11 mouse cellular contexts compared by ENCODE assay signal in the genomic region with DNA sequence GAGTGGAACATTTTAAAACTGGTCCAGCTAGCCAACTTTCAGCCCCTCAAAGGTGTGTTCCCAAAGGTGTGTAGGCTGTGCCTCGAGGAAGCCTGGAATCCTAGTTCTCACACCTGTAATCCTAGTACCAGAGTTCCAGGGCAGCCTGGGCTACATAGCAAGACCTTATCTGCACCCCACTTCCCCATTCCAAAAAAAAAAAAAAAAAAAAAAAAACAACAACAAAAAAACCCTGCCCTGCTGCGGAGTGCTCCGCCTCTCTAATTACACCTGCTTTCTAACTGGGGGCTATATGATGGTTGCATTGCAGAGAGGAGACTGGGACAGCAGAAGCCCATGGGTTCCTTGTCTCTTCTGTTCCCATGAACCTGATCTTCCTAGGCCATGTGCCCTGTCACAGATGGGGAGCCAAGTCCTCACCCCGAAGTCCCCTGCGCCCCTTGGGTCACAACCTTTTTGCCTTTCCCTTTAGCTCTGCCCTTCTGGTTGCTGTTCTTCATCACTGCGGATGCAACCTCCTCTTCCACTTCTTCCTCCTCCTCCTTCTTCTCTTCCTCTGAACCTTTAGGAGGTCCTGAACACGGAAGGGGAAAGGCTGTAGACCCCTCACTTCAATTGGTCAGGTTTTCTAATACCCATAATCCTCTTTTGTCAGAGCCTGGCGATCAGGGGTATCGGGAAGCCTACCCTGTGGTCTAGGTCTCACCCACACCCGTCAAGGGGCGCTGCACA. TPM values are rescaled to one million over a fixed set of nuclear protein-coding genes. Genes with fewer than 3 reads are reported as not detected.
DNase-seq lines count a peak whose midpoint lies in the region; ATAC-seq and TF ChIP-seq lines count a peak whose summit lies in the region.
"Had no signal": no experiment of that assay in that cellular context is flagged by ENCODE, and none has a peak within 500 bp of the region (broad histone marks: within the 10 kb centered on the region; RNA-seq: fewer than 3 reads in every experiment).

No protein-coding gene starts in this region.

- H3K4me3 ChIP-seq in heart, embryonic 15.5 days = peak overlapping the region; percentile 45
- peak overlapping the region; percentile 26 for H3K4me3 ChIP-seq in embryonic facial prominence, embryonic 11.5 days (ENCODE audit: low read depth, low read length)
- peak overlapping the region; percentile 28 for H3K4me3 ChIP-seq in hindbrain, postnatal 0 days (ENCODE audit: low read length)
- peak overlapping the region; percentile 22 for H3K4me3 ChIP-seq in midbrain, embryonic 16.5 days (ENCODE audit: low read depth, low read length)

- peaks cover 31% of the 10 kb centered on the region for H3K4me1 ChIP-seq in heart, embryonic 15.5 days (replicated peaks)
- H3K4me1 ChIP-seq in embryonic facial prominence, embryonic 11.5 days (ENCODE audit: control insufficient read depth, insufficient read depth, low read length) = peaks cover 6% of the 10 kb centered on the region
- H3K4me1 ChIP-seq in hindbrain, postnatal 0 days (ENCODE audit: insufficient read depth, low read length) = no peaks in the 10 kb centered on the region; the same call in 1 of the 2 replicates
- H3K4me1 ChIP-seq in midbrain, embryonic 16.5 days (ENCODE audit: control insufficient read depth, insufficient read depth, low read length) = peaks cover 17% of the 10 kb centered on the region

- peaks cover 72% of the 10 kb centered on the region for H3K27me3 ChIP-seq in heart, embryonic 15.5 days
- H3K27me3 ChIP-seq in embryonic facial prominence, embryonic 11.5 days (ENCODE audit: control insufficient read depth, insufficient read depth, low read length) = peaks cover 34% of the 10 kb centered on the region
- peaks cover 30% of the 10 kb centered on the region for H3K27me3 ChIP-seq in hindbrain, postnatal 0 days (ENCODE audit: insufficient read depth, low read length)
- peaks cover 47% of the 10 kb centered on the region for H3K27me3 ChIP-seq in midbrain, embryonic 16.5 days (ENCODE audit: control insufficient read depth, insufficient read depth, low read depth, low read length)

- peak overlapping the region; percentile 65 for H3K4me2 ChIP-seq in heart, embryonic 15.5 days
- H3K4me2 ChIP-seq in embryonic facial prominence, embryonic 11.5 days (ENCODE audit: low read depth, low read length) = peak overlapping the region; percentile 33
- peak overlapping the region; percentile 54 for H3K4me2 ChIP-seq in hindbrain, postnatal 0 days (ENCODE audit: low read depth, low read length)
- peak overlapping the region; percentile 51 for H3K4me2 ChIP-seq in midbrain, embryonic 16.5 days (ENCODE audit: low read length)

- no peaks in the 10 kb centered on the region for H3K36me3 ChIP-seq in heart, embryonic 15.5 days
- no peaks in the 10 kb centered on the region for H3K36me3 ChIP-seq in embryonic facial prominence, embryonic 11.5 days (replicated peaks; ENCODE audit: control insufficient read depth, insufficient read depth, low read depth, low read length)
- no peaks in the 10 kb centered on the region for H3K36me3 ChIP-seq in hindbrain, postnatal 0 days (ENCODE audit: insufficient read depth, low read length)
- no peaks in the 10 kb centered on the region for H3K36me3 ChIP-seq in midbrain, embryonic 16.5 days (ENCODE audit: control insufficient read depth, insufficient read depth, low read length)

- peak overlapping the region; percentile 15; the same call in 1 of the 2 replicates for H3K9ac ChIP-seq in heart, embryonic 15.5 days
- H3K9ac ChIP-seq in embryonic facial prominence, embryonic 11.5 days (replicated peaks; ENCODE audit: low read length) = peak overlapping the region; percentile 43
- no peak overlapping the region for H3K9ac ChIP-seq in hindbrain, postnatal 0 days (replicated peaks; ENCODE audit: low read length)
- H3K9ac ChIP-seq in midbrain, embryonic 16.5 days (ENCODE audit: low read depth, low read length) = no peak overlapping the region

- TF ChIP-seq CTCF in hindbrain, postnatal 0 days (IDR thresholded peaks at IDR 0.05; ENCODE audit: low read depth) = no peak; the same call in 1 of the 2 replicates

- H3K9me3 ChIP-seq in heart, embryonic 15.5 days (replicated peaks) = no peaks in the 10 kb centered on the region
- no peaks in the 10 kb centered on the region for H3K9me3 ChIP-seq in embryonic facial prominence, embryonic 11.5 days (replicated peaks; ENCODE audit: control insufficient read depth, low read length)
- no peaks in the 10 kb centered on the region for H3K9me3 ChIP-seq in hindbrain, postnatal 0 days (ENCODE audit: low read length)
- H3K9me3 ChIP-seq in midbrain, embryonic 16.5 days (replicated peaks; ENCODE audit: control insufficient read depth, low read length, poor library complexity, severe bottlenecking) = no peaks in the 10 kb centered on the region

- ATAC-seq in heart, embryonic 15.5 days (replicated peaks; ENCODE audit: insufficient number of reproducible peaks, insufficient read depth, low FRiP score, low read depth) = no peak
- no peak for ATAC-seq in embryonic facial prominence, embryonic 11.5 days (replicated peaks; ENCODE audit: insufficient number of reproducible peaks, low FRiP score, low TSS enrichment, low read depth)
- ATAC-seq in hindbrain, postnatal 0 days = no peak
- ATAC-seq in midbrain, embryonic 16.5 days = no peak

- 39% methylated on average over 11 of the region's 11 CpGs for WGBS in heart, embryonic 15.5 days
- WGBS in embryonic facial prominence, embryonic 11.5 days = 29% methylated on average over 11 of the region's 11 CpGs
- 39% methylated on average over 11 of the region's 11 CpGs for WGBS in hindbrain, postnatal 0 days
- WGBS in midbrain, embryonic 16.5 days = 40% methylated on average over 11 of the region's 11 CpGs

- intact Hi-C loops in heart, postnatal 14 days (cut with DNase I) = no loop called here

- no peak overlapping the region for H3K27ac ChIP-seq in heart, embryonic 15.5 days
- no peak overlapping the region for H3K27ac ChIP-seq in embryonic facial prominence, embryonic 11.5 days (replicated peaks; ENCODE audit: low read depth, low read length)
- no peak overlapping the region for H3K27ac ChIP-seq in hindbrain, postnatal 0 days
- no peak overlapping the region for H3K27ac ChIP-seq in midbrain, embryonic 16.5 days (ENCODE audit: low read length)

- DNase-seq in heart, postnatal 14 days = no peak
- no peak for DNase-seq in embryonic facial prominence, embryonic 11.5 days (ENCODE audit: low spot score)
- DNase-seq in hindbrain, postnatal 0 days (ENCODE audit: low spot score) = no peak
- DNase-seq in urinary bladder, postnatal 4 days (ENCODE audit: low spot score in 2 of 2) = no peak
- DNase-seq in thymus, postnatal 4 days = no peak
- DNase-seq in left cerebral cortex, adult 9 months (ENCODE audit: low spot score in 2 of 2) = no peak
- DNase-seq: adrenal gland, postnatal 36 days; kidney, adult 11 months; left cerebral cortex, postnatal 4 days had no signal

RNA-seq across cellular contexts. Expression of a gene that starts 2.9 kb away (rescaled TPM):
- polyA plus RNA-seq in heart, embryonic 15.5 days (2015; fragmentation: Nextera tagmentation; extraction: Ambion mirVana) = 2.6 and 4.3 TPM in 2 replicates
- total RNA-seq in heart, postnatal 14 days (2021) = under 1 TPM; 0.41 TPM
- polyA plus RNA-seq in embryonic facial prominence, embryonic 11.5 days (2014; fragmentation: Nextera tagmentation; extraction: Ambion mirVana) = 3.4 and 3.6 TPM in 2 replicates
- 1.4 TPM in 1 of 2 replicates, not detected in the other for total RNA-seq in hindbrain, postnatal 0 days (2014; rRNA removed)
- 1.8 and 2.0 TPM in 2 replicates for polyA plus RNA-seq in hindbrain, postnatal 0 days (2015; fragmentation: Nextera tagmentation; extraction: Ambion mirVana)
- 1.4 and 1.7 TPM in 2 replicates for polyA plus RNA-seq in midbrain, embryonic 16.5 days (2015; fragmentation: Nextera tagmentation; extraction: Ambion mirVana)

RNA-seq across cellular contexts. Expression of a gene that starts 11.5 kb away (rescaled TPM):
- polyA plus RNA-seq in heart, embryonic 15.5 days (2015; fragmentation: Nextera tagmentation; extraction: Ambion mirVana) = 5.3 and 6.6 TPM in 2 replicates
- total RNA-seq in heart, postnatal 14 days (2021) = 10 to 100 TPM; 12.3 to 19.2 TPM
- 8.6 and 9.0 TPM in 2 replicates for polyA plus RNA-seq in embryonic facial prominence, embryonic 11.5 days (2014; fragmentation: Nextera tagmentation; extraction: Ambion mirVana)
- total RNA-seq in hindbrain, postnatal 0 days (2014; rRNA removed) = 6.5 and 9.4 TPM in 2 replicates
- polyA plus RNA-seq in hindbrain, postnatal 0 days (2015; fragmentation: Nextera tagmentation; extraction: Ambion mirVana) = 1.3 and 1.7 TPM in 2 replicates
- 1.3 and 1.4 TPM in 2 replicates for polyA plus RNA-seq in midbrain, embryonic 16.5 days (2015; fragmentation: Nextera tagmentation; extraction: Ambion mirVana)

RNA-seq across cellular contexts. Expression of a gene that starts 33.8 kb away (rescaled TPM):
- polyA plus RNA-seq in heart, embryonic 15.5 days (2015; fragmentation: Nextera tagmentation; extraction: Ambion mirVana) = 305 and 312 TPM in 2 replicates
- total RNA-seq in heart, postnatal 14 days (2021) = 100 to 1,000 TPM; 411 to 471 TPM
- 562 and 613 TPM in 2 replicates for polyA plus RNA-seq in embryonic facial prominence, embryonic 11.5 days (2014; fragmentation: Nextera tagmentation; extraction: Ambion mirVana)
- total RNA-seq in hindbrain, postnatal 0 days (2014; rRNA removed) = 699 and 1,071 TPM in 2 replicates
- 337 and 355 TPM in 2 replicates for polyA plus RNA-seq in hindbrain, postnatal 0 days (2015; fragmentation: Nextera tagmentation; extraction: Ambion mirVana)
- 304 and 312 TPM in 2 replicates for polyA plus RNA-seq in midbrain, embryonic 16.5 days (2015; fragmentation: Nextera tagmentation; extraction: Ambion mirVana)

RNA-seq across cellular contexts. Expression of a gene that starts 48.8 kb away (rescaled TPM):
- 18.8 and 25.3 TPM in 2 replicates for polyA plus RNA-seq in heart, embryonic 15.5 days (2015; fragmentation: Nextera tagmentation; extraction: Ambion mirVana)
- 10 to 100 TPM; 12.8 to 14.2 TPM for total RNA-seq in heart, postnatal 14 days (2021)
- 18.8 and 21.2 TPM in 2 replicates for polyA plus RNA-seq in embryonic facial prominence, embryonic 11.5 days (2014; fragmentation: Nextera tagmentation; extraction: Ambion mirVana)
- total RNA-seq in hindbrain, postnatal 0 days (2014; rRNA removed) = 38.7 and 46.5 TPM in 2 replicates
- polyA plus RNA-seq in hindbrain, postnatal 0 days (2015; fragmentation: Nextera tagmentation; extraction: Ambion mirVana) = 23.6 and 27.2 TPM in 2 replicates
- polyA plus RNA-seq in midbrain, embryonic 16.5 days (2015; fragmentation: Nextera tagmentation; extraction: Ambion mirVana) = 25.2 and 26.3 TPM in 2 replicates

Comparison
In these comparisons a context has a peak if more than half of its experiments do, and no peak if none do; other contexts are left out.
1. H3K9ac ChIP-seq: peak in heart, embryonic 15.5 days (single experiment) and embryonic facial prominence, embryonic 11.5 days (single experiment); none in hindbrain, postnatal 0 days (single experiment) and midbrain, embryonic 16.5 days (single experiment).
2. Peak in every context shown above with its lines, with median percentiles within 50 percentile points of each other: H3K4me2 ChIP-seq and H3K4me3 ChIP-seq.